Mouse (Mus musculus): ENCODE data around the gene Mrm2. TPM values are rescaled to one million over a fixed set of nuclear protein-coding genes. Genes with fewer than 3 reads are reported as not detected.

Gene Mrm2
- total RNA-seq (2012; rRNA removed) (11.2 and 12.8 TPM in 2 replicates), total RNA-seq (2014; rRNA removed) (14.6 and 17.3 TPM in 2 replicates), polyA plus RNA-seq (2012; ENCODE audit: insufficient read length, low read depth) (13.6 and 16.3 TPM in 2 replicates)

DNA sequence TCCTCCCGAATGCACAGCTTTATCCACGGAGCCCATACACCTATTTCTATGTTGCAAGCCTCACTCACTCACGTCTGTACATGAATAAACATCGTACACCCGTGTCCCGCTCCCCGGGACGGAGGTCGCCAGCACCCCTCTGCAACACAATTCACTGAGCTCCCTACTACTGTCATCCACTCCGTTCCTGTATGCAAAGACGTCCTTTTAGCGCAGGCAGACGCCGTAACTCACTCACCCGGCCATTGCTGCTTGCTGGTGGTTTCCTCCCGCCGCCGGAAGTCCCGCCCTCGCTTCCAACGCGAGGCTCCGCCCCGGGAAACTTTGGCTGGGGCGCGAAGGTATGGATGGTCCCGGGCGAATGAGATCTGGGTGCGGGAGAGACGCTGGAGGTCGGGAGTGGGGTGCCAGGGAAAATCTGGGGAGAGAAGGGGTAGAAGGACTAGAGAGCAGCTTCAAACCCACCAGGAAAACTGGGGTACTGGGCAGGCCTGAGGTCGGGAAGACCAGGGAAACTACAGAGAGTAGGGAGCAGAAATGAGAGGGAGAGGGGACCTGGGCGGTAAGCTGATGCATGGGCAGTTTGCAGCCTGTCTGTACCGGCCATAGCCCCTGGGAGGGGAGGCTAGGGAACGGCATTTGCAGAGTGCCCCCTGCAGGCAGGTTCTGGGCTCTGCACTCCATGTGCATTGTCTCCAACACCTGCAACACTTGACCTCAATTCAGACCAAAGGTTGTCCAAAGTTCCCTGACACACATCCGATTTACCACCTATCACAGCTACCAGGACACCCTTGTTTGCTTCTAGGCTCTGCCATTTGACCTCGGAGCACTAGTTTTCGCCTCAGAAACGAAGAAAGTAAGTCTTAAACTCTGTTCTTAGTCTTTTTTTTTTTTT, at the start of gene Mrm2:
TSS of gene Mrm2 (minus strand) at position 284 of the 898 bp plus-strand sequence.
- no peaks in the 10 kb centered on the region for H3K27me3 ChIP-seq (replicated peaks)
- DNase-seq (ENCODE audit: extremely low read depth), result peak; percentile 89
- peaks cover 26 to 65% of the 10 kb centered on the region in 2 experiments for H3K36me3 ChIP-seq (replicated peaks in 1 of 2; ENCODE audit: control insufficient read depth in 1 of 2, insufficient read depth in 1 of 2, low read length in 1 of 2)
- peak within 1 kb of the TSS; percentile 78 to 97 (median 93) for H3K4me3 ChIP-seq (replicated peaks in 1 of 3; ENCODE audit: low read depth in 2 of 3, low read length in 2 of 3, poor library complexity in 1 of 3)
- peak within 1 kb of the TSS; percentile 73 for H3K4me2 ChIP-seq (ENCODE audit: insufficient read depth, low read depth, poor library complexity, severe bottlenecking)
- no peaks in the 10 kb centered on the region for H3K79me2 ChIP-seq (replicated peaks; ENCODE audit: control insufficient read depth, extremely low read depth, insufficient read depth, poor library complexity, severe bottlenecking)
- peak within 1 kb of the TSS; percentile 77 for H3K27ac ChIP-seq (ENCODE audit: insufficient read depth, low read depth)
- H3K4me1 ChIP-seq (ENCODE audit: control insufficient read depth in 1 of 2, insufficient read depth in 2 of 2), result peaks cover 8 to 23% of the 10 kb centered on the region in 2 experiments
- peak within 1 kb of the TSS; percentile 96 for H3K9ac ChIP-seq (ENCODE audit: insufficient read depth, low read depth)
- in situ Hi-C loops (cut with MboI; ENCODE audit: low pct_ligation_motif_present, low pct_unique_long_range_greater_than_20kb, low sequenced_read_pairs) (no loop called here), dilution Hi-C loops (cut with MboI; ENCODE audit: extremely low pct_ligation_motif_present, extremely low pct_unique_long_range_greater_than_20kb, low sequenced_read_pairs) (no loop called here)
- no peaks in the 10 kb centered on the region for H3K9me3 ChIP-seq (replicated peaks; ENCODE audit: low read length)
- TF ChIP-seq JUND (conservative IDR thresholded peaks at IDR 0.05; ENCODE audit: low read depth, low read length), result no peak
- peak; percentile 88 for TF ChIP-seq SIN3A (IDR thresholded peaks at IDR 0.05; ENCODE audit: low read length)
- TF ChIP-seq JUN (IDR thresholded peaks at IDR 0.05; ENCODE audit: insufficient read depth, low read depth, low read length), result no peak
- peak; percentile 85 to 94 for TF ChIP-seq CTCF (conservative IDR thresholded peaks at IDR 0.05 in 1 of 2, IDR thresholded peaks at IDR 0.05 in 1 of 2; ENCODE audit: low read depth in 2 of 2, low read length in 2 of 2)
- TF ChIP-seq GABPA (IDR thresholded peaks at IDR 0.05; ENCODE audit: insufficient replicate concordance, low read depth, low read length), result no peak; the same call in 1 of the 2 replicates
- peak; percentile 76 for TF ChIP-seq MAX (IDR thresholded peaks at IDR 0.05; ENCODE audit: low read length)
- peak; percentile 52; the same call in 1 of the 2 replicates for TF ChIP-seq ELF1 (IDR thresholded peaks at IDR 0.05; ENCODE audit: low read depth, low read length)
- 0 out of 2 replicates have a peak, but pooled peaks have one; percentile 13 for TF ChIP-seq TBP (conservative IDR thresholded peaks at IDR 0.05; ENCODE audit: low read depth, low read length)
- peak; percentile 91 for TF ChIP-seq NELFE (IDR thresholded peaks at IDR 0.05; ENCODE audit: low read depth, low read length)
- no peak for TF ChIP-seq ZKSCAN1 (IDR thresholded peaks at IDR 0.05; ENCODE audit: borderline replicate concordance, low read depth, low read length)
- peak; percentile 40 for TF ChIP-seq SMC3 (IDR thresholded peaks at IDR 0.05; ENCODE audit: low read depth, low read length)
- no peak for TF ChIP-seq BHLHE40 (IDR thresholded peaks at IDR 0.05; ENCODE audit: low read depth, low read length)
- TF ChIP-seq POLR2A (IDR thresholded peaks at IDR 0.05; ENCODE audit: low read depth, low read length), result peak; percentile 94
- no peak for TF ChIP-seq USF1 (IDR thresholded peaks at IDR 0.05; ENCODE audit: low read depth, low read length)
- TF ChIP-seq MAZ (IDR thresholded peaks at IDR 0.05; ENCODE audit: low read depth, low read length), result no peak
- peak; percentile 80 for TF ChIP-seq MXI1 (IDR thresholded peaks at IDR 0.05; ENCODE audit: low read depth, low read length)
- TF ChIP-seq MAFK (IDR thresholded peaks at IDR 0.05; ENCODE audit: insufficient replicate concordance, low read length), result no peak
- peak; percentile 53; the same call in 1 of the 2 replicates for TF ChIP-seq MEF2A (IDR thresholded peaks at IDR 0.05; ENCODE audit: borderline replicate concordance, low read depth, low read length)
- peak; percentile 31; the same call in 1 of the 2 replicates for TF ChIP-seq IRF4 (IDR thresholded peaks at IDR 0.05; ENCODE audit: low read depth, low read length)
- TF ChIP-seq CHD2 (IDR thresholded peaks at IDR 0.05; ENCODE audit: low read length), result peak; percentile 57
- TF ChIP-seq ETS1 (conservative IDR thresholded peaks at IDR 0.05; ENCODE audit: low read depth, low read length), result 0 out of 2 replicates have a peak, but pooled peaks have one; percentile 21
- 0 out of 2 replicates have a peak, but pooled peaks have one; percentile 63 for TF ChIP-seq KAT2A (IDR thresholded peaks at IDR 0.05; ENCODE audit: insufficient replicate concordance, low read length)
- no peak for TF ChIP-seq PAX5 (IDR thresholded peaks at IDR 0.05; ENCODE audit: low read length)
- peak; percentile 80 for TF ChIP-seq TCF12 (IDR thresholded peaks at IDR 0.05; ENCODE audit: low read depth, low read length)
- TF ChIP-seq E2F4 (IDR thresholded peaks at IDR 0.05; ENCODE audit: insufficient replicate concordance, low read depth, low read length), result peak; percentile 50; the same call in 1 of the 2 replicates
- no peak for TF ChIP-seq USF2 (conservative IDR thresholded peaks at IDR 0.05; ENCODE audit: low read depth, low read length)
- peak; percentile 75 for TF ChIP-seq HCFC1 (IDR thresholded peaks at IDR 0.05; ENCODE audit: low read depth, low read length)
- no peak for TF ChIP-seq ZNF384 (IDR thresholded peaks at IDR 0.05; ENCODE audit: low read depth, low read length)
- peak; percentile 92 for TF ChIP-seq MYC (IDR thresholded peaks at IDR 0.05; ENCODE audit: low read depth, low read length)
- TF ChIP-seq RCOR1 (conservative IDR thresholded peaks at IDR 0.05; ENCODE audit: low read depth, low read length), result no peak
- 0 out of 2 replicates have a peak, but pooled peaks have one; percentile 61 for TF ChIP-seq POLR2AphosphoS2 (IDR thresholded peaks at IDR 0.05; ENCODE audit: low read depth, low read length)
- no peak for TF ChIP-seq UBTF (IDR thresholded peaks at IDR 0.05; ENCODE audit: low read depth, low read length)
- no peak for TF ChIP-seq ZC3H11A (IDR thresholded peaks at IDR 0.05; ENCODE audit: low read depth, low read length)
- 0 out of 2 replicates have a peak, but pooled peaks have one; percentile 36 for TF ChIP-seq NRF1 (IDR thresholded peaks at IDR 0.05; ENCODE audit: low read depth, low read length)
- peak; percentile 47 for TF ChIP-seq RAD21 (IDR thresholded peaks at IDR 0.05; ENCODE audit: low read depth, low read length)
- peak; percentile 76; the same call in 1 of the 2 replicates for TF ChIP-seq CHD1 (IDR thresholded peaks at IDR 0.05; ENCODE audit: low read depth, low read length)
- TF ChIP-seq ZMIZ1 (IDR thresholded peaks at IDR 0.05; ENCODE audit: low read depth, low read length), result peak; percentile 78
